Mouse (Mus musculus): ENCODE results near the gene Pik3c2b. TPM values are rescaled to one million over a fixed set of nuclear protein-coding genes. Genes with fewer than 3 reads are reported as not detected.

Gene Pik3c2b
- total and polyA plus RNA-seq, 2 experiments from 2014 or later = 9.2 to 21.3 TPM

GRCm38 (mm10) chr1:133078338-133078727 is 32.9 kb downstream of the Pik3c2b start:
- WGBS = 67% methylated on average over 1 of the region's 1 CpGs
- peaks cover 37% of the 10 kb centered on the region for H3K36me3 ChIP-seq (ENCODE audit: insufficient read depth, low read length)

DNA sequence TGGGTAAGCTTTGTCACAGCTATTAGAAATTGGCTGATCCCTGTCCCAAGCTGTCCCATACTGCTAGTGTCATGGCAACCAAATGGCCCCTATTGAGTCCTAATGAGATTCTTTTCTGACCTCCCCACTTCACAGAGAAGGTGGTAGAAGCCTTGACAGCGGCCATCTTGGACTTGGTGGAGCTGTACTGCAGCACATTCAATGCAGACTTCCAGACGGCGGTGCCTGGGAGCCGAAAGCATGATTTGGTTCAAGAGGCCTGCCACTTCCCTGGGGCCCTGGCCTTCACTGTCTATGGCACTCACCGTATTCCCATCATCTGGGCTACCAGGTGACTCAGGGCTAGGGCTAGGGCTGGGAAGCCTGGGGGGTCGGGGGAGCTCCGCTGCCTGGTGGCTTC is 34.0 kb downstream of the Pik3c2b start:
- no peaks in the 10 kb centered on the region for H3K4me1 ChIP-seq (ENCODE audit: insufficient read depth, low read length)
- WGBS = 37% methylated on average over 7 of the region's 7 CpGs
- TF ChIP-seq CTCF (IDR thresholded peaks at IDR 0.05) = no peak
- no peak overlapping the region for H3K27ac ChIP-seq (ENCODE audit: low read depth, low read length)
- DNase-seq (ENCODE audit: low spot score) (peak; percentile 83), ATAC-seq (ENCODE audit: low FRiP score) (no peak)
- H3K9me3 ChIP-seq (ENCODE audit: low read length) = no peaks in the 10 kb centered on the region
- H3K36me3 ChIP-seq (ENCODE audit: insufficient read depth, low read length) = peaks cover 39% of the 10 kb centered on the region
- no peaks in the 10 kb centered on the region for H3K27me3 ChIP-seq (ENCODE audit: insufficient read depth, low read length)
- H3K4me3 ChIP-seq (ENCODE audit: low read depth, low read length) = no peak overlapping the region
- H3K4me2 ChIP-seq (ENCODE audit: low read depth, low read length, poor library complexity, severe bottlenecking) = no peak overlapping the region
- no peak overlapping the region for H3K9ac ChIP-seq (replicated peaks; ENCODE audit: low read length, poor library complexity, severe bottlenecking)

More at GRCm38 (mm10) chr1:133078338-133078727, 32.9 kb downstream of the Pik3c2b start:
- no peak overlapping the region for H3K9ac ChIP-seq (replicated peaks; ENCODE audit: low read length, poor library complexity, severe bottlenecking)
- H3K27ac ChIP-seq (ENCODE audit: low read depth, low read length) = no peak overlapping the region
- no peaks in the 10 kb centered on the region for H3K9me3 ChIP-seq (ENCODE audit: low read length)
- no peak overlapping the region for H3K4me2 ChIP-seq (ENCODE audit: low read depth, low read length, poor library complexity, severe bottlenecking)
- no peak for TF ChIP-seq CTCF (IDR thresholded peaks at IDR 0.05)
- no peaks in the 10 kb centered on the region for H3K4me1 ChIP-seq (ENCODE audit: insufficient read depth, low read length)
- no peak overlapping the region for H3K4me3 ChIP-seq (ENCODE audit: low read depth, low read length)
- DNase-seq (ENCODE audit: low spot score) (peak; percentile 46), ATAC-seq (ENCODE audit: low FRiP score) (no peak)
- H3K27me3 ChIP-seq (ENCODE audit: insufficient read depth, low read length) = no peaks in the 10 kb centered on the region

DNA sequence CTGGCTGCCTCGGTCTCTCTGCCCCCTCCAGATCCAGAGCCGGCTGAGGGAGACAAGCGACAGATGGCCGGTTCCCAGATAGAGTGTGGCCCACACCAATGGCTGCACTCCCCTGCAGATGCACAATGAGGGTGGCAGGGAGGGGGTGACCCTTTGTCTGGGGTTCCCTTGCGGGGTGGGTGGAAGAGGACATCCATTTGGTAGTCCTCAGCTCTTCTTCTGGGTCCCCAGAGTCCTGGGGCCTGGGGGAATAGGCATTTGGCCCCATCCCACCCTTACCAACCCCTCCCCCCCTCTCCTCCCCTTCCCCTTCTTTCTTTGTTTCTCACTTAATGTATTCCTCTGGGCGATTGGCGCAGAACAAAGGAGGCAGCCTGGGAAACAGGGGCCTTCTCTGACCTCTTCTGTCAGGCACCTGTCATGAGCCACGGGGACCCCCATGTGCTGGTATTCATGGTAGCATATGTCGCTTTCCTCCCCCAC is 34.7 kb downstream of the Pik3c2b start:
- H3K36me3 ChIP-seq (ENCODE audit: insufficient read depth, low read length) = peaks cover 37% of the 10 kb centered on the region
- H3K27me3 ChIP-seq (ENCODE audit: insufficient read depth, low read length) = no peaks in the 10 kb centered on the region
- 15% methylated on average over 9 of the region's 9 CpGs for WGBS
- 0 out of 2 replicates have a peak, but pooled peaks have one; percentile 15 for ATAC-seq (ENCODE audit: low FRiP score)
- peak; percentile 62 for DNase-seq (ENCODE audit: low spot score)
- H3K4me1 ChIP-seq (ENCODE audit: insufficient read depth, low read length) = no peaks in the 10 kb centered on the region
- H3K27ac ChIP-seq (ENCODE audit: low read depth, low read length) = no peak overlapping the region
- H3K4me2 ChIP-seq (ENCODE audit: low read depth, low read length, poor library complexity, severe bottlenecking) = no peak overlapping the region
- H3K9me3 ChIP-seq (ENCODE audit: low read length) = no peaks in the 10 kb centered on the region
- TF ChIP-seq CTCF (IDR thresholded peaks at IDR 0.05) = no peak
- H3K9ac ChIP-seq (replicated peaks; ENCODE audit: low read length, poor library complexity, severe bottlenecking) = no peak overlapping the region
- no peak overlapping the region for H3K4me3 ChIP-seq (ENCODE audit: low read depth, low read length)

DNA sequence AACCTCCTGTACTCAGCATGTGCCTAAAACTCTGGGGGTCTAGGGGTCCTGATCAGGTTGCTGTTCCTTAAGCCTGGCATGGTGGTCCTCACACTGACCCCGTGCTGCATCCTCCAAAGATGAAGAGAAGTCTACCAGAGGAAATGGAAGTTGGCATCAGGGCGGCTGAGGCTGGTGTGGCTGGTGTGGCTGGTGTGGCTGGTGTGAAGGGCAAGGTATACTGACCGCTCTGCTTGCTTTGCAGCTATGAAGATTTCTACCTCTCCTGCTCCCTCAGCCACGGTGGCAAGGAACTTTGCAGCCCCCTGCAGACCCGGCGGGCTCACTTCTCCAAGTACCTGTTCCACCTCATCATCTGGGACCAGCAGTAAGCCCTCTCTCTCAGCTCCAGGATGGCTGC is 35.2 kb downstream of the Pik3c2b start:
- no peak for DNase-seq (ENCODE audit: low spot score)
- H3K27ac ChIP-seq (ENCODE audit: low read depth, low read length) = no peak overlapping the region
- no peak for ATAC-seq (ENCODE audit: low FRiP score)
- 37% methylated on average over 6 of the region's 6 CpGs for WGBS
- no peak overlapping the region for H3K4me3 ChIP-seq (ENCODE audit: low read depth, low read length)
- H3K9me3 ChIP-seq (ENCODE audit: low read length) = no peaks in the 10 kb centered on the region
- H3K27me3 ChIP-seq (ENCODE audit: insufficient read depth, low read length) = no peaks in the 10 kb centered on the region
- no peak overlapping the region for H3K9ac ChIP-seq (replicated peaks; ENCODE audit: low read length, poor library complexity, severe bottlenecking)
- no peak for TF ChIP-seq CTCF (IDR thresholded peaks at IDR 0.05)
- no peak overlapping the region for H3K4me2 ChIP-seq (ENCODE audit: low read depth, low read length, poor library complexity, severe bottlenecking)
- no peaks in the 10 kb centered on the region for H3K4me1 ChIP-seq (ENCODE audit: insufficient read depth, low read length)
- peaks cover 38% of the 10 kb centered on the region for H3K36me3 ChIP-seq (ENCODE audit: insufficient read depth, low read length)

DNA sequence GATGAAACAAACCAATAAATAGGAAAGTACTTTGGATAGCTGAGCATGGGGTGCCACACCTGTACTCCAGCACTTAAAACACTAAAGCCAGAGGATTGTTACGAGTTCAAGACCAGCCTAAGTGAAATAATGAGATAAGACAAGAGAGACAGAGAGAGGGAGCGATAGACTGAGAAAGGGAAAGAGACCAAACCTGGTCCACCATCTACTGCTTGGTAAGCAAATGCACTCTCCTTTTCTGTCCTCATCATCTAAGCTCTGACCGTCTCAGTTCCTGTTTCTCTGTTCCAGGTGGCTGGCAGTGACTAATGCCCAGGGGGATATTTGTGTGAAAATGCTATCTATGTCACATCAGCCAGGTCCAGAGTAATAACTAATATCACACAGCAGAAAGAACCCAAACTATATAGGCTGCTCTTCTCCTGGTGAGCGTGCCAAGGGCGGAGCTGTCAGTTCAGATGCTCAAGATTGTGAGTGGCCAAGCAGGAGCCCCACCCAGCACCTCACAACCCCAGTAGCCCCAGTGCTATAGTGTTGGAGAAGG is 37.6 kb downstream of the Pik3c2b start:
- ATAC-seq (ENCODE audit: low FRiP score) (no peak), DNase-seq (ENCODE audit: low spot score) (no peak)
- TF ChIP-seq CTCF (IDR thresholded peaks at IDR 0.05) = no peak
- no peak overlapping the region for H3K4me3 ChIP-seq (ENCODE audit: low read depth, low read length)
- no peak overlapping the region for H3K4me2 ChIP-seq (ENCODE audit: low read depth, low read length, poor library complexity, severe bottlenecking)
- H3K36me3 ChIP-seq (ENCODE audit: insufficient read depth, low read length) = peaks cover 41% of the 10 kb centered on the region
- H3K27ac ChIP-seq (ENCODE audit: low read depth, low read length) = no peak overlapping the region
- WGBS = 95% methylated on average over 5 of the region's 5 CpGs
- H3K9ac ChIP-seq (replicated peaks; ENCODE audit: low read length, poor library complexity, severe bottlenecking) = no peak overlapping the region
- no peaks in the 10 kb centered on the region for H3K27me3 ChIP-seq (ENCODE audit: insufficient read depth, low read length)
- no peaks in the 10 kb centered on the region for H3K9me3 ChIP-seq (ENCODE audit: low read length)
- H3K4me1 ChIP-seq (ENCODE audit: insufficient read depth, low read length) = no peaks in the 10 kb centered on the region

DNA sequence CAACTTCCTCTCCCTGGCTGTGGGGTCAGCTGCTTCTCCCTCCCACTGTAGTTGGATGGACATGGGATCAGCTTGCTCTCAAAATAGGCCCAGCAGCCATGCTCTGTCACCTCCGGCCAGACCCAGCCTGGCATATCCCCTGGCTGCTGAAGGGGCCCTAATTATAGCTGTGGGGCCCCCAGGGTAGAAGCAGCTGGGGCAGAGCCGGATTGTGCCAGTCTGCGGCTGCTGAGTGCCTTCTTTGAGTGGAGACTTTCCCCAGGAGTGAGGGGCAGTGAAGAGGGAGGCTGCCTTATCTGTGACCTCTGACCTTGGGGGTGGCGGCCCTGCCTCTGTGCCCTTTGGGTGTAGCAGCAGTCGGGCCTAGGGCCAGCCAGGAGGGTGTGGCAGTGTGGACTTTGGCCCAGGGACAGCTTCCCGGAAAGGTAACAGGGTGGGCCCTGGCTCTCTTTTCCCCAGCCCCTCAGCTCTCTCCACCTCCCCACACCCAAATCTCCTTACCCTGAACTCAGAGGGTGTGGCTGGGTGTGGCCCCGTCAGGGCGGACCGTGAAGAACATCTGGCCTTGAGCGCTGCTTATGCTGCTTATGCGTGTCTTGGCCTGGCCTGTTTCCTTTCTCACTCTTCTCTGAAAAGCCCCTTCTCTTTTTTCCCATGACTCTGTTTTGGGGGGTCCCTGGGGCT is 38.6 kb downstream of the Pik3c2b start:
- Histone ChIP-seq H3K4me3 (ENCODE audit: low read depth, low read length) (no peak overlapping the region), H3K9me3 (ENCODE audit: low read length) (no peaks in the 10 kb centered on the region), H3K4me2 (ENCODE audit: low read depth, low read length, poor library complexity, severe bottlenecking) (no peak overlapping the region), H3K27me3 (ENCODE audit: insufficient read depth, low read length) (no peaks in the 10 kb centered on the region), H3K27ac (ENCODE audit: low read depth, low read length) (no peak overlapping the region), H3K36me3 (ENCODE audit: insufficient read depth, low read length) (peaks cover 41% of the 10 kb centered on the region), H3K4me1 (ENCODE audit: insufficient read depth, low read length) (no peaks in the 10 kb centered on the region), H3K9ac (replicated peaks; ENCODE audit: low read length, poor library complexity, severe bottlenecking) (no peak overlapping the region)
- TF ChIP-seq CTCF (IDR thresholded peaks at IDR 0.05) = no peak
- DNase-seq (ENCODE audit: low spot score) (no peak), ATAC-seq (ENCODE audit: low FRiP score) (no peak)
- 78% methylated on average over 11 of the region's 11 CpGs for WGBS

Data from midbrain, postnatal 0 days (tissue).